Mouse (Mus musculus) thymus, adult 2 months (tissue): ENCODE results near the gene Klri1. TPM values are rescaled to one million over a fixed set of nuclear protein-coding genes. Genes with fewer than 3 reads are reported as not detected.

Experiments
- DNase-seq: peaks from one replicate; pipeline ENCODE4 v3.0.0; 2021
- H3K27ac ChIP-seq: fragments of 200-500 bp; 2 replicates; pipeline ENCODE4 v1.5.1; 2012; ENCODE audit warnings: low read length, control low read depth; ENCODE audit not compliant: control insufficient read depth, insufficient read depth
- H3K27me3 ChIP-seq: fragments of 200-500 bp; 2 replicates; pipeline ENCODE4 v1.6.1; 2012; ENCODE audit warnings: mild to moderate bottlenecking, low read length, moderate library complexity, mixed read lengths; ENCODE audit not compliant: control insufficient read depth, insufficient read depth
- H3K36me3 ChIP-seq: fragments of 200-500 bp; 2 replicates; pipeline ENCODE4 v1.6.1; 2012; ENCODE audit warnings: mild to moderate bottlenecking, low read length, moderate library complexity; ENCODE audit not compliant: control insufficient read depth, insufficient read depth
- H3K4me1 ChIP-seq: fragments of 200-500 bp; replicated peaks from 2 replicates; pipeline ENCODE4 v1.6.1; 2012; ENCODE audit warnings: low read length; ENCODE audit not compliant: control insufficient read depth, insufficient read depth
- H3K4me3 ChIP-seq: fragments of 200-500 bp; 2 replicates; pipeline ENCODE4 v1.5.1; 2012; ENCODE audit warnings: mild to moderate bottlenecking, low read length, control low read depth, moderate library complexity; ENCODE audit not compliant: control insufficient read depth, insufficient read depth
- CTCF ChIP-seq: fragments of 200-500 bp; IDR thresholded peaks from 2 replicates; pipeline ENCODE4 v1.5.1; 2012; ENCODE audit warnings: mild to moderate bottlenecking, control low read depth, low read length, moderate library complexity, borderline replicate concordance; ENCODE audit not compliant: control insufficient read depth, poor library complexity, insufficient read depth; ENCODE audit errors: extremely low read depth
- POLR2A ChIP-seq: fragments of 200-500 bp; IDR thresholded peaks from 2 replicates; pipeline ENCODE4 v1.6.1; 2012; ENCODE audit warnings: mild to moderate bottlenecking, low read length, control low read depth, moderate library complexity; ENCODE audit not compliant: control insufficient read depth, poor library complexity, insufficient read depth; ENCODE audit errors: extremely low read depth
- WGBS: fragments of 180-500 bp; shearing (Covaris S2); methylation state at CpG from one replicate; pipeline ENCODE4 v1.1.7; 2018; 5-methylcytosine and 5-hydroxymethylcytosine counted together
- polyA plus RNA-seq: library from polyadenylated mRNA; depleted of rRNA; stranded (reverse); fragments of >200 nt; gene quantifications from 2 replicates; pipeline ENCODE4 v1.2.3, GENCODE M21; 2012; rRNA removed

Klri1 gene
- not detected in 2 replicates for polyA plus RNA-seq

GRCm38 (mm10) chr6:129717032-129717431, at the start of gene Klri1:
Klri1 (minus strand) TSS chr6:129717132.
- Histone ChIP-seq H3K4me3 (no peak within 1 kb of the TSS), H3K4me1 (no peaks in the 10 kb centered on the region), H3K27ac (no peak within 1 kb of the TSS), H3K27me3 (no peaks in the 10 kb centered on the region), H3K36me3 (no peaks in the 10 kb centered on the region)
- TF ChIP-seq CTCF (no peak), POLR2A (no peak)
- no peak for DNase-seq
- WGBS = 95% methylated on average over 4 of the region's 4 CpGs

DNA sequence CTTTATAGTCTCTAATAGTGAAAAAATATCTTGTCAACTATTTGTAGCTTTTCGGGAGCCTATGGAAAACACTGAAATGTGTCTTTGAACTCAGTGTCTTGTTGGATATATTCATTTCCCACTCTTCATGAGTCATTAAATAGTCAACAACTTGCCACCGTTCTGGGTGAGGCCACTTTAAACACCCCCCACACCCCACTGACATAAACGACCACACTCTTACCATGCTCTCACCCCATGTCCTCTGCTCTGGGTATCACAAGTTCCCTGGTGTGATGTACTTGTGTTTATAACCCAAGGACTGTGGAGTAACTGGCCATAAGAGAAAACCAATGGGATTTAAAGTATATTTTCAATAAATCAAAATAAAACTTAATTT, 30.7 kb upstream of the Klri1 start:
- Histone ChIP-seq H3K27me3 (no peaks in the 10 kb centered on the region), H3K36me3 (no peaks in the 10 kb centered on the region), H3K4me1 (no peaks in the 10 kb centered on the region), H3K4me3 (no peak overlapping the region), H3K27ac (no peak overlapping the region)
- TF ChIP-seq POLR2A = no peak
- no peak for TF ChIP-seq CTCF
- no peak for DNase-seq
- 37% methylated on average over 3 of the region's 3 CpGs for WGBS

GRCm38 (mm10) chr6:129747016-129747653, 30.2 kb upstream of the Klri1 start:
- H3K4me3 ChIP-seq = no peak overlapping the region
- no peaks in the 10 kb centered on the region for H3K27me3 ChIP-seq
- no peaks in the 10 kb centered on the region for H3K4me1 ChIP-seq
- 19% methylated on average over 4 of the region's 4 CpGs for WGBS
- TF ChIP-seq POLR2A (no peak), CTCF (no peak)
- H3K27ac ChIP-seq = no peak overlapping the region
- DNase-seq = no peak
- no peaks in the 10 kb centered on the region for H3K36me3 ChIP-seq

DNA sequence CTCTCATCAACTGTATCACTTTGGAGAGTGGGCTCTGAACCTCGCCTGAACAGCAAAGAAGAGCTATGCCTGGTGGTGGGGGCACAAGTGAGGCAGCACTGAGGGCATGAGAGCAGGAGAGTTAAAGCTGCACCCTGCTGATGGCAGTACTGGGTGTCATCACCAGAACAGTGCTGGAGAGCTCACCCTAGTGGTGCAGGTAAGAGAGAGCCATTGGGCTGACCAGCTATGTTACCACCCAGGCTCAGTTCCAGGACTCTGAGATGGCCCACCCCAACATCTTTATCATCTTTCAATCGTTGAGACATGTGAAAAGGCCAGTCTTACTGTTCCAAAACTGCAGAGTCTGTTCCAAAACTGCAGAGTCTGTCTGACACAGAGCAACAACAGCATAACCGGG, 29.2 kb upstream of the Klri1 start:
- Histone ChIP-seq H3K4me1 (no peaks in the 10 kb centered on the region), H3K4me3 (no peak overlapping the region), H3K27me3 (no peaks in the 10 kb centered on the region), H3K36me3 (no peaks in the 10 kb centered on the region), H3K27ac (no peak overlapping the region)
- DNase-seq = no peak
- 83% methylated on average over 3 of the region's 3 CpGs for WGBS
- TF ChIP-seq CTCF = no peak
- no peak for TF ChIP-seq POLR2A

- WGBS = 14% methylated on average over 2 of the region's 2 CpGs
- H3K27ac ChIP-seq = no peak within 1 kb of the TSS
Observed at GRCm38 (mm10) chr6:129740069-129740721, 23.3 kb upstream of the Klri1 start, which contains the start of gene Klri2. Klri2 (minus strand) TSS chr6:129740484.

GRCm38 (mm10) chr6:129736414-129736813, 19.5 kb upstream of the Klri1 start:
- TF ChIP-seq POLR2A (no peak), CTCF (no peak)
- H3K36me3 ChIP-seq = no peaks in the 10 kb centered on the region
- no peaks in the 10 kb centered on the region for H3K4me1 ChIP-seq
- no peak overlapping the region for H3K27ac ChIP-seq
- DNase-seq = no peak
- H3K4me3 ChIP-seq = no peak overlapping the region
- H3K27me3 ChIP-seq = no peaks in the 10 kb centered on the region

More at GRCm38 (mm10) chr6:129740069-129740721, 23.3 kb upstream of the Klri1 start, which contains the start of gene Klri2:
- DNase-seq = no peak
- Histone ChIP-seq H3K4me1 (no peaks in the 10 kb centered on the region), H3K36me3 (no peaks in the 10 kb centered on the region), H3K4me3 (no peak within 1 kb of the TSS), H3K27me3 (no peaks in the 10 kb centered on the region)
- TF ChIP-seq CTCF = no peak
- no peak for TF ChIP-seq POLR2A
